Comparison of ENCODE assay signal across 8 mouse cellular contexts in the genomic region with DNA sequence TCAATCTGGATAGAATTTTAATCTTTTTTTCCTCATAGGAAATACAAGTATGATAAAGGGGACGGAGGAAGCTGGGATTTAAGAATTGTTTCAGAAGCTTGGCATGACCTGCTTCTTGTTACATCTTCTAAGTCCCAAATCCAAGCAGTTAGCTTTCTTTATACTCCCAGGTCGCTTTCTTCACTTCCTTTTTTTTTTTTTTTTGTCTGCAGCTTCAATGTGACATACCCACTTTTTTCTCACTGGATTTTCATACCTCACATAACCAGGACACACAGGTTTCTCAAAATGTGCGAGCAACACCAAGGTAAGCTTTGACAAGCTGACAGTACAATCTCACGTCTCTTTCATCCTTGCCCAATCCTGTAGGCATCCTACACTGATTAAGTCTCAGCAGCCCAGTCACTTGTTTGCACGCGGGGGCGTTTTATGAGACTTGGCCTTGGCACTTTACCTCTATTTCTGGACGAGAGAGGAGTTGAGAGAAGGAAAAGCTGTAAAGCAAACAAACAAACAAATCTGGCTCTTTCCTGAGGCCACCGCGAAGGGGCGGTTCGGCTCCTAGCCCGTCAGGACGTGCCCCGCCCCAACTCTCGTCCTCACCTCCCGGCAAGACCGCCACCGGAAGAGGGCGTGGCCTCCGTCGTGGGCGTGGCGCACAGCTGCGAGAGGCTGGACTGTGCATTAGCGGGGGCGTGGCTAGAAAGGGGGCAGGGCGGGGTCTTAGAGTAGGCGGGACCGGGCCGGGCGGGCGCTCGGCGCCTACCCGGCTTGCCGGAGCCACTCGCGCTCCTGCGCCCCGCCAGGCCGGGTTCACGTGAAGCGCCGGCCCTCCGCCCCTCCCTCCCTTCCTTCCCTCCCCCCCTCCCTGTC. TPM values are rescaled to one million over a fixed set of nuclear protein-coding genes. Genes with fewer than 3 reads are reported as not detected.
DNase-seq lines count a peak whose midpoint lies in the region; ATAC-seq and TF ChIP-seq lines count a peak whose summit lies in the region.

Itprid2 (plus strand) TSS at position 825 of the 873 bp plus-strand sequence.

- peaks cover 13% of the 10 kb centered on the region for H3K4me1 ChIP-seq in bone marrow macrophage, adult 2 months (ENCODE audit: control insufficient read depth, insufficient read depth, low read length)
- no peaks in the 10 kb centered on the region; the same call in 1 of the 2 replicates for H3K4me1 ChIP-seq in embryonic fibroblast, embryonic 13.5 days (ENCODE audit: control insufficient read depth, insufficient read depth, low read length)
- H3K4me1 ChIP-seq in kidney, embryonic 14.5 days (ENCODE audit: control insufficient read depth, insufficient read depth, low read length), result 0 out of 2 replicates have a peak, but pooled peaks cover 6% of the 10 kb centered on the region
- peaks cover 11% of the 10 kb centered on the region for H3K4me1 ChIP-seq in limb, embryonic 15.5 days

- peak within 1 kb of the TSS; percentile 75 for H3K9ac ChIP-seq in kidney, embryonic 14.5 days (ENCODE audit: low read depth, low read length)
- H3K9ac ChIP-seq in limb, embryonic 15.5 days, result peak within 1 kb of the TSS; percentile 83

- no peak for TF ChIP-seq POLR2A in bone marrow macrophage, adult 2 months (IDR thresholded peaks at IDR 0.05; ENCODE audit: borderline replicate concordance, low read depth, low read length)
- TF ChIP-seq POLR2A in embryonic fibroblast, embryonic 13.5 days (IDR thresholded peaks at IDR 0.05; ENCODE audit: low read depth, low read length), result peak; percentile 75

- peak within 1 kb of the TSS; percentile 58 for H3K4me2 ChIP-seq in kidney, embryonic 14.5 days (replicated peaks; ENCODE audit: low read depth, low read length)
- peak within 1 kb of the TSS; percentile 74 for H3K4me2 ChIP-seq in limb, embryonic 15.5 days

- peak; percentile 99 for DNase-seq in A20 (ENCODE audit: low read depth, low spot score)
- peak; percentile 93 to 96 for DNase-seq in heart, adult 9 months (ENCODE audit: low spot score in 2 of 2)
- DNase-seq in monocyte, adult 2 months (ENCODE audit: low read depth in 1 of 2, low spot score in 2 of 2), result peak; percentile 88 to 95
- peak; percentile 98 to 99 for DNase-seq in spleen, postnatal 36 days (ENCODE audit: low spot score in 2 of 2)

- H3K27ac ChIP-seq in bone marrow macrophage, adult 2 months (ENCODE audit: insufficient read depth, low read depth, low read length), result peak within 1 kb of the TSS; percentile 88
- peak within 1 kb of the TSS; percentile 15; the same call in 1 of the 2 replicates for H3K27ac ChIP-seq in embryonic fibroblast, embryonic 13.5 days (ENCODE audit: insufficient read depth, low read length)
- peak within 1 kb of the TSS; percentile 76 for H3K27ac ChIP-seq in kidney, embryonic 14.5 days (ENCODE audit: low read depth, low read length)
- peak within 1 kb of the TSS; percentile 88 for H3K27ac ChIP-seq in limb, embryonic 15.5 days

- peak; percentile 100 for ATAC-seq in kidney, embryonic 14.5 days (ENCODE audit: low FRiP score, low TSS enrichment)
- ATAC-seq in limb, embryonic 15.5 days (ENCODE audit: insufficient number of reproducible peaks, low FRiP score, low TSS enrichment, low read depth), result peak; percentile 100

- peak within 1 kb of the TSS; percentile 99 for H3K4me3 ChIP-seq in bone marrow macrophage, adult 2 months (ENCODE audit: insufficient read depth, low read length)
- H3K4me3 ChIP-seq in embryonic fibroblast, embryonic 13.5 days (ENCODE audit: insufficient read depth, low read length), result peak within 1 kb of the TSS; percentile 85
- peak within 1 kb of the TSS; percentile 67 for H3K4me3 ChIP-seq in kidney, embryonic 14.5 days (ENCODE audit: low read length)
- peak within 1 kb of the TSS; percentile 91 for H3K4me3 ChIP-seq in limb, embryonic 15.5 days

- 3% methylated on average over 33 of the region's 46 CpGs for WGBS in kidney, embryonic 14.5 days
- WGBS in limb, embryonic 15.5 days, result 4% methylated on average over 39 of the region's 46 CpGs

- no peaks in the 10 kb centered on the region for H3K9me3 ChIP-seq in kidney, embryonic 14.5 days (ENCODE audit: control insufficient read depth, low read length)
- H3K9me3 ChIP-seq in limb, embryonic 15.5 days, result no peaks in the 10 kb centered on the region

- no peaks in the 10 kb centered on the region for H3K36me3 ChIP-seq in kidney, embryonic 14.5 days (ENCODE audit: control insufficient read depth, insufficient read depth, low read length)
- no peaks in the 10 kb centered on the region for H3K36me3 ChIP-seq in limb, embryonic 15.5 days

- no peak for TF ChIP-seq CTCF in bone marrow macrophage, adult 2 months (IDR thresholded peaks at IDR 0.05; ENCODE audit: low read depth, low read length)
- no peak for TF ChIP-seq CTCF in embryonic fibroblast, embryonic 13.5 days (IDR thresholded peaks at IDR 0.05; ENCODE audit: borderline replicate concordance, insufficient read depth, low read length)

- H3K27me3 ChIP-seq in kidney, embryonic 14.5 days (ENCODE audit: control insufficient read depth, insufficient read depth, low read length), result no peaks in the 10 kb centered on the region
- no peaks in the 10 kb centered on the region for H3K27me3 ChIP-seq in limb, embryonic 15.5 days

RNA-seq across cellular contexts. Expression of gene Itprid2, which starts in this region (rescaled TPM):
- polyA plus RNA-seq in bone marrow macrophage, adult 2 months (2012; ENCODE audit: insufficient read depth, insufficient read length, missing spikeins), result 55.1 and 60.1 TPM in 2 replicates
- polyA plus RNA-seq in embryonic fibroblast, embryonic 13.5 days (2011; ENCODE audit: insufficient read length, low read depth, missing spikeins), result 26.8 and 27.8 TPM in 2 replicates
- polyA plus RNA-seq in kidney, embryonic 14.5 days (2014; fragmentation: Nextera tagmentation; extraction: Ambion mirVana), result 11.4 and 26.5 TPM in 2 replicates
- 11.0 and 13.5 TPM in 2 replicates for polyA plus RNA-seq in limb, embryonic 15.5 days (2015; fragmentation: Nextera tagmentation; extraction: Ambion mirVana)

Comparison
In these comparisons a context has a peak if more than half of its experiments do, and no peak if none do; other contexts are left out.
1. Peak in every context shown above with its lines: DNase-seq, ATAC-seq, H3K4me3 ChIP-seq and H3K27ac ChIP-seq.
2. H3K27ac ChIP-seq: peak in every context shown above with its lines; median percentile 88 in bone marrow macrophage, adult 2 months; 88 in limb, embryonic 15.5 days; 76 in kidney, embryonic 14.5 days; 15 in embryonic fibroblast, embryonic 13.5 days.